Mouse (Mus musculus) myocyte (in vitro differentiated cells): ENCODE measurements around the gene Ern1. TPM values are rescaled to one million over a fixed set of nuclear protein-coding genes. Genes with fewer than 3 reads are reported as not detected.
"Not testable (repeated sequence)": the region's sequence is repeated elsewhere in the genome, so short reads cannot be mapped to it uniquely, and the experiment has no call there.

Experiments
- H3K27me3 ChIP-seq: one replicate; pipeline ENCODE4 v1.6.1; 2011; ENCODE audit not compliant: control insufficient read depth, insufficient read depth, insufficient read length
- H3K36me3 ChIP-seq: one replicate; pipeline ENCODE4 v1.6.1; 2011; ENCODE audit not compliant: control insufficient read depth, insufficient read depth
- H3K4me2 ChIP-seq: one replicate; pipeline ENCODE4 v1.6.1; 2011; ENCODE audit warnings: low read depth, control low read depth
- H3K4me3 ChIP-seq: one replicate; pipeline ENCODE4 v1.5.1; 2011; ENCODE audit warnings: mild to moderate bottlenecking, control low read depth, moderate library complexity
- H3K79me2 ChIP-seq: one replicate; pipeline ENCODE4 v1.6.1; 2011; ENCODE audit not compliant: control insufficient read depth, insufficient read depth
- H3ac ChIP-seq: one replicate; pipeline ENCODE4 v1.6.1; 2011; ENCODE audit not compliant: control insufficient read depth, insufficient read length
- CEBPB ChIP-seq: IDR thresholded peaks from 2 replicates; pipeline ENCODE4 v1.6.1; 2011; ENCODE audit warnings: mild to moderate bottlenecking, moderate library complexity; ENCODE audit not compliant: poor library complexity, insufficient read depth, severe bottlenecking
- E2F4 ChIP-seq: IDR thresholded peaks from one replicate; pipeline ENCODE4 v1.6.1; 2011; ENCODE audit warnings: mild to moderate bottlenecking, control low read depth, moderate library complexity; ENCODE audit not compliant: insufficient read depth
- MAX ChIP-seq: IDR thresholded peaks from one replicate; pipeline ENCODE4 v1.6.1; 2011; ENCODE audit warnings: low read depth, mild to moderate bottlenecking, control low read depth
- MYOD1 ChIP-seq, 3 experiments: IDR thresholded peaks; one replicate each; pipeline ENCODE4 v1.6.1; 2011; ENCODE audit warnings: control low read depth in 2 of 3, low read depth in 2 of 3, mild to moderate bottlenecking in 2 of 3, moderate library complexity in 1 of 3; ENCODE audit not compliant: insufficient read length in 2 of 3, control insufficient read depth in 1 of 3
- MYOG ChIP-seq, 3 experiments: IDR thresholded peaks; one replicate each; pipeline ENCODE4 v1.6.1; 2011; ENCODE audit warnings: control low read depth in 2 of 3, low read depth in 2 of 3, mild to moderate bottlenecking in 2 of 3; ENCODE audit not compliant: insufficient read length in 2 of 3, control insufficient read depth in 1 of 3, insufficient read depth in 1 of 3
- POLR2A ChIP-seq: IDR thresholded peaks from one replicate; pipeline ENCODE4 v1.6.1; 2011; ENCODE audit warnings: low read depth, mild to moderate bottlenecking, control low read depth, moderate library complexity; ENCODE audit not compliant: insufficient read length
- POLR2AphosphoS2 ChIP-seq: IDR thresholded peaks from one replicate; pipeline ENCODE4 v1.6.1; 2011; ENCODE audit warnings: low read depth, control low read depth; ENCODE audit not compliant: insufficient read length
- REST ChIP-seq: IDR thresholded peaks from one replicate; pipeline ENCODE4 v1.6.1; 2011; ENCODE audit warnings: mild to moderate bottlenecking, control low read depth, moderate library complexity; ENCODE audit not compliant: insufficient read depth, insufficient read length
- SRF ChIP-seq: IDR thresholded peaks from one replicate; pipeline ENCODE4 v1.6.1; 2011; ENCODE audit warnings: low read depth; ENCODE audit not compliant: control insufficient read depth, insufficient read length
- TCF12 ChIP-seq: IDR thresholded peaks from one replicate; pipeline ENCODE4 v1.6.1; 2011; ENCODE audit warnings: mild to moderate bottlenecking, control low read depth; ENCODE audit not compliant: poor library complexity, insufficient read depth, severe bottlenecking
- TCF3 ChIP-seq: IDR thresholded peaks from one replicate; pipeline ENCODE4 v1.6.1; 2011; ENCODE audit warnings: low read depth, control low read depth; ENCODE audit not compliant: insufficient read length
- USF1 ChIP-seq: IDR thresholded peaks from one replicate; pipeline ENCODE4 v1.6.1; 2011; ENCODE audit warnings: low read depth, mild to moderate bottlenecking, control low read depth, moderate library complexity
- polyA plus RNA-seq: library from polyadenylated mRNA; unstranded; fragments of >200 nt; fragmentation: generic; extraction: Trizol; gene quantifications from one replicate; pipeline ENCODE4 v1.2.1, GENCODE M21; 2012; ENCODE audit warnings: missing spikeins

Ern1 gene
- polyA plus RNA-seq, 1 experiment, result 20.4 TPM

DNA sequence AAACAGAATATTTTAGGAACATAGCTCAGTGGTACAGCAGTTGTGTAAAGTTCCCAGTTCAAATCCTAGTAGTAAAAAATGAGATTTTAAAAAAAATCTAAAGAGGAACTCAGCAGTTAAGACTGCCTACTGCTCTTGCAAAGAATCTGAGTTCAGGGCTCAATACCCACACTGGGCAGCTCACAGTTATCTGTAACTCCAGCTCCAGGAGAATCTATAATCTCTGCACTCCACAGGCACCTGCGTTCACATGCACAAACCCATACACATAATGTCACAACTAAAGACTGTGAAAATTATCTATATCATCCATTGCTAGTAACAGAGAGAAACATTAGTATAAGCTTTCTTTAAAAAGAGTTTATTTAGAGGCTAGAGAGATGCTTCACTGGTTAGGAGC lies 27.0 kb downstream of the Ern1 start:
- Histone ChIP-seq H3K4me3 (no peak overlapping the region), H3K79me2 (peaks cover 80% of the 10 kb centered on the region), H3K36me3 (peaks cover 8% of the 10 kb centered on the region), H3ac (no peak overlapping the region), H3K27me3 (no peaks in the 10 kb centered on the region), H3K4me2 (no peak overlapping the region)
- no peak for TF ChIP-seq MYOD1 (IDR thresholded peaks at IDR 0.05; ENCODE audit: control insufficient read depth in 1 of 3, insufficient read length in 2 of 3, low read depth in 2 of 3)
- TF ChIP-seq TCF3, result no peak
- TF ChIP-seq CEBPB, result no peak
- no peak for TF ChIP-seq E2F4
- TF ChIP-seq POLR2AphosphoS2, result no peak
- TF ChIP-seq USF1, result no peak
- TF ChIP-seq MAX, result no peak
- no peak for TF ChIP-seq MYOG (IDR thresholded peaks at IDR 0.05; ENCODE audit: control insufficient read depth in 1 of 3, insufficient read depth in 1 of 3, insufficient read length in 2 of 3, low read depth in 2 of 3)
- no peak for TF ChIP-seq TCF12
- TF ChIP-seq POLR2A, result no peak
- no peak for TF ChIP-seq SRF
- no peak for TF ChIP-seq REST

DNA sequence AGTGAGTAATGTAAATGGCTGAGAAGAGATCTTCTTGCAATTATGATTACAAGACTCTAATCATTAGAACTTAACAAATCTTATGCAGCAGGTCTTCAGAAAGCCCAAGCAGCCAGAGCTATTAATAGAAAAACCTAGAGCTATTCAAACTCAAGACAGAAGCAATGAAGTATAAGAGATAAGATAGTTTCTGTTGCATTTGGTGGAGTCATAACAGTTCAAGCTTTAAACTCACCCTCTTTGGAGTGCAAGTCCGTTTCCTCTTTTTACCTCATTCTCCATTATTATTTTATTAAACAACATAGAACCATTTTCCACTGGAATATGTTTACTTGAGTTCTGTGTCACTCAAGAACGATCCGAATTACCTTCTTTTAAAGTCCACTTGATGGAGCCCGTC lies 29.1 kb downstream of the Ern1 start:
- H3K36me3 ChIP-seq, result peaks cover 18% of the 10 kb centered on the region
- peaks cover 58% of the 10 kb centered on the region for H3K79me2 ChIP-seq
- no peaks in the 10 kb centered on the region for H3K27me3 ChIP-seq
- TF ChIP-seq REST (no peak), TCF3 (no peak), E2F4 (no peak), MYOD1 (IDR thresholded peaks at IDR 0.05; ENCODE audit: control insufficient read depth in 1 of 3, insufficient read length in 2 of 3, low read depth in 2 of 3) (no peak), MAX (no peak), POLR2A (no peak), USF1 (no peak), POLR2AphosphoS2 (no peak), SRF (no peak), TCF12 (no peak), CEBPB (no peak), MYOG (IDR thresholded peaks at IDR 0.05; ENCODE audit: control insufficient read depth in 1 of 3, insufficient read depth in 1 of 3, insufficient read length in 2 of 3, low read depth in 2 of 3) (no peak)
- no peak overlapping the region for H3K4me2 ChIP-seq
- H3ac ChIP-seq, result no peak overlapping the region
- H3K4me3 ChIP-seq, result no peak overlapping the region

GRCm38 (mm10) chr11:106443646-106444045 lies 44.0 kb downstream of the Ern1 start:
- TF ChIP-seq SRF, result no peak
- TF ChIP-seq CEBPB, result no peak
- TF ChIP-seq TCF12, result no peak
- no peak for TF ChIP-seq E2F4
- no peak for TF ChIP-seq POLR2AphosphoS2
- no peak for TF ChIP-seq MYOG (IDR thresholded peaks at IDR 0.05; ENCODE audit: control insufficient read depth in 1 of 3, insufficient read depth in 1 of 3, insufficient read length in 2 of 3, low read depth in 2 of 3)
- TF ChIP-seq POLR2A, result no peak
- no peak for TF ChIP-seq USF1
- TF ChIP-seq MAX, result no peak
- no peak for TF ChIP-seq REST
- no peak for TF ChIP-seq TCF3
- TF ChIP-seq MYOD1 (IDR thresholded peaks at IDR 0.05; ENCODE audit: control insufficient read depth in 1 of 3, insufficient read length in 2 of 3, low read depth in 2 of 3), result no peak
- Histone ChIP-seq H3K27me3 (no peaks in the 10 kb centered on the region), H3K4me3 (no peak overlapping the region), H3K79me2 (peaks cover 56% of the 10 kb centered on the region), H3K4me2 (no peak overlapping the region), H3K36me3 (peaks cover 17% of the 10 kb centered on the region), H3ac (no peak overlapping the region)

- not testable (repeated sequence) for H3K4me3 ChIP-seq
Observed at GRCm38 (mm10) chr11:106442564-106442963, 45.1 kb downstream of the Ern1 start.

DNA sequence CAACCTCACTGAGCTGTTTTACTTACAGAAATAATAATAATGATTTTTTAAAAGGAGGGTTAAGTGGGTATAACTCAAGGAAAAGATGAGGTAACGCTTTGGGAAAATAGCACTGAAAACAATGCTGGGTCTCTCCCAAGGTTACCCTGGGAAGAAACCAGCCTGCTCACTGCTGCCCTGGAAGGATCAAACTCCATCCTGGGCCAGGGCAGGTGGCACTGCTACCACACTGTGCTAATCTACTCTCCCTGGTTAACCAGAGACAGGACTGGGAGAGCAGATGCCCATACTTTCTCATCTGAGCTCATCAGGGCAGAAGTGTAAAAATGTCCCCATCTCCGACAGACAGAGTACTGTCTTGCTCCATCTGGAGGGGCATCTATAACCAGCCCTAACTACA lies 47.3 kb downstream of the Ern1 start:
- Histone ChIP-seq H3K4me3 (no peak overlapping the region), H3ac (no peak overlapping the region), H3K27me3 (no peaks in the 10 kb centered on the region), H3K79me2 (peaks cover 53% of the 10 kb centered on the region), H3K4me2 (no peak overlapping the region), H3K36me3 (peaks cover 7% of the 10 kb centered on the region)
- TF ChIP-seq POLR2AphosphoS2 (no peak), MYOG (IDR thresholded peaks at IDR 0.05; ENCODE audit: control insufficient read depth in 1 of 3, insufficient read depth in 1 of 3, insufficient read length in 2 of 3, low read depth in 2 of 3) (peak in 1 of 3 experiments; percentile 15)

More at GRCm38 (mm10) chr11:106442564-106442963, 45.1 kb downstream of the Ern1 start:
- Histone ChIP-seq H3K36me3 (peaks cover 17% of the 10 kb centered on the region), H3K79me2 (peaks cover 54% of the 10 kb centered on the region)
- not testable (repeated sequence) for H3K4me2 ChIP-seq, H3K27me3 ChIP-seq, H3ac ChIP-seq
